Mouse (Mus musculus): ENCODE measurements at regions not wholly inside any gene's neighbourhood (a gene's known extent, or its start where the extent isn't known, plus 50 kb on each side); places are given as distances from the start of the nearest gene placed in this dataset.

GRCm38 (mm10) chr5:119217077-119217476 is 453.4 kb upstream of the Tbx3 start:
- no peak for DNase-seq (ENCODE audit: low spot score in 2 of 2)

GRCm38 (mm10) chr5:119228691-119229090 is 441.8 kb upstream of the Tbx3 start:
- no peak for DNase-seq (ENCODE audit: low spot score in 2 of 2)

GRCm38 (mm10) chr5:119232941-119233340 is 437.5 kb upstream of the Tbx3 start:
- DNase-seq (ENCODE audit: low spot score in 2 of 2), result no peak

- no peak for DNase-seq (ENCODE audit: low spot score in 2 of 2)
These were observed 434.6 kb upstream of the Tbx3 start for GRCm38 (mm10) chr5:119235884-119236283.

GRCm38 (mm10) chr5:119246824-119247223 is 423.6 kb upstream of the Tbx3 start:
- DNase-seq (ENCODE audit: low spot score in 2 of 2), result no peak

- no peak for DNase-seq (ENCODE audit: low spot score in 2 of 2)
These were observed 421.8 kb upstream of the Tbx3 start for GRCm38 (mm10) chr5:119248626-119249025.

- DNase-seq (ENCODE audit: low spot score in 2 of 2), result no peak
These were observed 421.2 kb upstream of the Tbx3 start for GRCm38 (mm10) chr5:119249124-119249718.

- DNase-seq (ENCODE audit: low spot score in 2 of 2), result no peak
These were observed 419.0 kb upstream of the Tbx3 start for GRCm38 (mm10) chr5:119251311-119252047.

GRCm38 (mm10) chr5:119257374-119258120 is 412.9 kb upstream of the Tbx3 start:
- DNase-seq (ENCODE audit: low spot score in 2 of 2), result no peak

GRCm38 (mm10) chr5:119258831-119259230 is 411.6 kb upstream of the Tbx3 start:
- no peak for DNase-seq (ENCODE audit: low spot score in 2 of 2)

- peak in 1 of 2 experiments; percentile 51 for DNase-seq (ENCODE audit: low spot score in 2 of 2)
These were observed 405.1 kb upstream of the Tbx3 start for GRCm38 (mm10) chr5:119265149-119265890.

GRCm38 (mm10) chr5:119271234-119271852 is 399.1 kb upstream of the Tbx3 start:
- no peak for DNase-seq (ENCODE audit: low spot score in 2 of 2)

GRCm38 (mm10) chr5:119273203-119273602 is 397.3 kb upstream of the Tbx3 start:
- DNase-seq (ENCODE audit: low spot score in 2 of 2), result no peak

- no peak for DNase-seq (ENCODE audit: low spot score in 2 of 2)
These were observed 396.9 kb upstream of the Tbx3 start for GRCm38 (mm10) chr5:119273615-119274014.

GRCm38 (mm10) chr5:119274817-119275494 is 395.5 kb upstream of the Tbx3 start:
- DNase-seq (ENCODE audit: low spot score in 2 of 2), result no peak

GRCm38 (mm10) chr5:119280146-119280545 is 390.3 kb upstream of the Tbx3 start:
- no peak for DNase-seq (ENCODE audit: low spot score in 2 of 2)

- DNase-seq (ENCODE audit: low spot score in 2 of 2), result no peak
These were observed 380.7 kb upstream of the Tbx3 start for GRCm38 (mm10) chr5:119289808-119290207.

GRCm38 (mm10) chr5:119292323-119292722 is 378.1 kb upstream of the Tbx3 start:
- DNase-seq (ENCODE audit: low spot score in 2 of 2), result no peak

GRCm38 (mm10) chr5:119292889-119293288 is 377.6 kb upstream of the Tbx3 start:
- DNase-seq (ENCODE audit: low spot score in 2 of 2), result no peak

- DNase-seq (ENCODE audit: low spot score in 2 of 2), result no peak
These were observed 371.2 kb upstream of the Tbx3 start for GRCm38 (mm10) chr5:119299311-119299710.

GRCm38 (mm10) chr5:119300106-119300505 is 370.4 kb upstream of the Tbx3 start:
- DNase-seq (ENCODE audit: low spot score in 2 of 2), result no peak

All from urinary bladder, postnatal 4 days (tissue).